Mouse (Mus musculus) lung, embryonic 15.5 days (tissue): ENCODE results near the gene 2810408A11Rik. TPM values are rescaled to one million over a fixed set of nuclear protein-coding genes. Genes with fewer than 3 reads are reported as not detected.
"Not testable (repeated sequence)": the region's sequence is repeated elsewhere in the genome, so short reads cannot be mapped to it uniquely, and the experiment has no call there.

Experiments
- ATAC-seq: fragments of 200-750 bp; cut with Nextera tagmentation; 2 replicates; pipeline ENCODE4 v1.8.0; 2017; ENCODE audit warnings: moderate number of reproducible peaks, borderline replicate concordance; ENCODE audit not compliant: low FRiP score, low TSS enrichment; ENCODE audit errors: extremely low read depth
- H3K27ac ChIP-seq: fragments of 300-500 bp; sonication (generic); 2 replicates; pipeline ENCODE4 v1.5.1; 2015; ENCODE audit warnings: moderate library complexity, mild to moderate bottlenecking, inconsistent platforms
- H3K27me3 ChIP-seq: fragments of 300-500 bp; sonication (generic); 2 replicates; pipeline ENCODE4 v1.6.1; 2015; ENCODE audit warnings: inconsistent platforms
- H3K36me3 ChIP-seq: fragments of 300-500 bp; sonication (generic); 2 replicates; pipeline ENCODE4 v1.6.1; 2015; ENCODE audit warnings: inconsistent platforms
- H3K4me1 ChIP-seq: fragments of 300-500 bp; sonication (generic); 2 replicates; pipeline ENCODE4 v1.6.1; 2015; ENCODE audit warnings: inconsistent platforms
- H3K4me2 ChIP-seq: fragments of 300-500 bp; sonication (generic); 2 replicates; pipeline ENCODE4 v1.6.1; 2015; ENCODE audit warnings: inconsistent platforms, mild to moderate bottlenecking, moderate library complexity
- H3K4me3 ChIP-seq: fragments of 300-500 bp; sonication (generic); 2 replicates; pipeline ENCODE4 v1.5.1; 2015; ENCODE audit warnings: mild to moderate bottlenecking, inconsistent platforms
- H3K9ac ChIP-seq: fragments of 300-500 bp; sonication (generic); 2 replicates; pipeline ENCODE4 v1.6.1; 2015; ENCODE audit warnings: inconsistent platforms
- H3K9me3 ChIP-seq: fragments of 300-500 bp; sonication (generic); 2 replicates; pipeline ENCODE4 v1.6.1; 2016; ENCODE audit warnings: inconsistent platforms
- WGBS: fragments of 180-500 bp; shearing (Covaris S2); methylation state at CpG from one replicate; pipeline ENCODE4 v1.1.7; 2015; 5-methylcytosine and 5-hydroxymethylcytosine counted together
- polyA plus RNA-seq: library from polyadenylated mRNA; unstranded; fragments of >200 nt; fragmentation: Nextera tagmentation; extraction: Ambion mirVana; gene quantifications from 2 replicates; pipeline ENCODE4 v1.2.1, GENCODE M21; 2015

The 2810408A11Rik gene
- polyA plus RNA-seq, 1 experiment from 2014 or later: 13.0 TPM

- Histone ChIP-seq H3K9me3 (no peaks in the 10 kb centered on the region), H3K4me2 (no peak overlapping the region), H3K27ac (no peak overlapping the region), H3K9ac (no peak overlapping the region), H3K4me1 (peaks cover 23% of the 10 kb centered on the region), H3K27me3 (no peaks in the 10 kb centered on the region), H3K4me3 (no peak overlapping the region), H3K36me3 (no peaks in the 10 kb centered on the region)
- no peak for ATAC-seq
- WGBS: 70% methylated on average over 4 of the region's 4 CpGs
Measured at GRCm38 (mm10) chr11:69872451-69872850, 28.3 kb downstream of the 2810408A11Rik start.

- H3K27ac ChIP-seq: no peak overlapping the region
- ATAC-seq: no peak
- no peak overlapping the region for H3K9ac ChIP-seq
- H3K4me2 ChIP-seq: no peak overlapping the region
- no peaks in the 10 kb centered on the region for H3K9me3 ChIP-seq
- no peaks in the 10 kb centered on the region for H3K27me3 ChIP-seq
- WGBS: 83% methylated on average over 7 of the region's 7 CpGs
- H3K36me3 ChIP-seq: no peaks in the 10 kb centered on the region
- no peak overlapping the region for H3K4me3 ChIP-seq
- H3K4me1 ChIP-seq: peaks cover 16% of the 10 kb centered on the region
Measured at GRCm38 (mm10) chr11:69871822-69872221, 29.0 kb downstream of the 2810408A11Rik start.

GRCm38 (mm10) chr11:69870289-69871069, 30.3 kb downstream of the 2810408A11Rik start:
- Histone ChIP-seq H3K4me2 (no peak overlapping the region), H3K36me3 (no peaks in the 10 kb centered on the region), H3K9me3 (no peaks in the 10 kb centered on the region), H3K27ac (no peak overlapping the region), H3K4me3 (no peak overlapping the region), H3K27me3 (no peaks in the 10 kb centered on the region), H3K4me1 (peaks cover 3% of the 10 kb centered on the region), H3K9ac (no peak overlapping the region)
- ATAC-seq: no peak
- WGBS: 95% methylated on average over 2 of the region's 2 CpGs

GRCm38 (mm10) chr11:69867335-69867734, 33.5 kb downstream of the 2810408A11Rik start:
- H3K4me1 ChIP-seq: no peaks in the 10 kb centered on the region
- H3K36me3 ChIP-seq: no peaks in the 10 kb centered on the region
- H3K27me3 ChIP-seq: no peaks in the 10 kb centered on the region
- 55% methylated on average over 9 of the region's 9 CpGs for WGBS
- no peak overlapping the region for H3K9ac ChIP-seq
- no peaks in the 10 kb centered on the region for H3K9me3 ChIP-seq
- no peak overlapping the region for H3K4me3 ChIP-seq
- no peak overlapping the region for H3K27ac ChIP-seq
- ATAC-seq: no peak
- H3K4me2 ChIP-seq: no peak overlapping the region

GRCm38 (mm10) chr11:69865561-69865960, 35.2 kb downstream of the 2810408A11Rik start:
- Histone ChIP-seq H3K4me3 (no peak overlapping the region), H3K9ac (no peak overlapping the region), H3K4me1 (no peaks in the 10 kb centered on the region), H3K4me2 (no peak overlapping the region), H3K27ac (no peak overlapping the region), H3K27me3 (no peaks in the 10 kb centered on the region), H3K9me3 (no peaks in the 10 kb centered on the region), H3K36me3 (no peaks in the 10 kb centered on the region)
- 75% methylated on average over 9 of the region's 9 CpGs for WGBS
- no peak for ATAC-seq

GRCm38 (mm10) chr11:69864138-69864860, 36.5 kb downstream of the 2810408A11Rik start:
- Histone ChIP-seq H3K36me3 (no peaks in the 10 kb centered on the region), H3K27ac (no peak overlapping the region), H3K4me1 (no peaks in the 10 kb centered on the region), H3K27me3 (peaks cover 3% of the 10 kb centered on the region; the same call in 1 of the 2 replicates), H3K9ac (no peak overlapping the region), H3K4me2 (no peak overlapping the region), H3K9me3 (no peaks in the 10 kb centered on the region), H3K4me3 (no peak overlapping the region)
- WGBS: 37% methylated on average over 8 of the region's 8 CpGs
- no peak for ATAC-seq

GRCm38 (mm10) chr11:69863729-69864128, 37.1 kb downstream of the 2810408A11Rik start:
- not testable (repeated sequence) for H3K27ac ChIP-seq, ATAC-seq, H3K4me2 ChIP-seq, H3K4me3 ChIP-seq, H3K36me3 ChIP-seq, H3K4me1 ChIP-seq, H3K9me3 ChIP-seq, H3K9ac ChIP-seq, H3K27me3 ChIP-seq
- 46% methylated on average over 3 of the region's 3 CpGs for WGBS

GRCm38 (mm10) chr11:69858113-69858998, 42.4 kb downstream of the 2810408A11Rik start, which contains the start of gene Tnk1:
Gene Tnk1 (minus strand): TSS chr11:69858730.
- Histone ChIP-seq H3K27ac (peak within 1 kb of the TSS; percentile 79), H3K36me3 (no peaks in the 10 kb centered on the region), H3K9me3 (no peaks in the 10 kb centered on the region), H3K27me3 (peaks cover 17% of the 10 kb centered on the region; the same call in 1 of the 2 replicates), H3K4me1 (no peaks in the 10 kb centered on the region), H3K4me3 (peak within 1 kb of the TSS; percentile 32), H3K4me2 (peak within 1 kb of the TSS; percentile 49), H3K9ac (peak within 1 kb of the TSS; percentile 25)
- peak; percentile 82 for ATAC-seq
- WGBS: 16% methylated on average over 30 of the region's 30 CpGs

- ATAC-seq: no peak
Measured at GRCm38 (mm10) chr11:69855347-69855746, 45.4 kb downstream of the 2810408A11Rik start.

GRCm38 (mm10) chr11:69854680-69855079, 46.1 kb downstream of the 2810408A11Rik start:
- H3K4me3 ChIP-seq: no peak overlapping the region
- no peak for ATAC-seq
- H3K9me3 ChIP-seq: no peaks in the 10 kb centered on the region
- no peak overlapping the region for H3K27ac ChIP-seq
- peaks cover 14% of the 10 kb centered on the region; the same call in 1 of the 2 replicates for H3K27me3 ChIP-seq
- H3K36me3 ChIP-seq: peaks cover 28% of the 10 kb centered on the region
- no peak overlapping the region for H3K9ac ChIP-seq
- 73% methylated on average over 10 of the region's 10 CpGs for WGBS
- H3K4me1 ChIP-seq: 0 out of 2 replicates have a peak, but pooled peaks cover 7% of the 10 kb centered on the region
- H3K4me2 ChIP-seq: no peak overlapping the region

More at GRCm38 (mm10) chr11:69855347-69855746, 45.4 kb downstream of the 2810408A11Rik start:
- Histone ChIP-seq H3K36me3 (peaks cover 22% of the 10 kb centered on the region), H3K9me3 (no peaks in the 10 kb centered on the region), H3K4me1 (0 out of 2 replicates have a peak, but pooled peaks cover 7% of the 10 kb centered on the region), H3K4me2 (no peak overlapping the region; the same call in 1 of the 2 replicates), H3K9ac (no peak overlapping the region), H3K27ac (no peak overlapping the region), H3K27me3 (peaks cover 17% of the 10 kb centered on the region; the same call in 1 of the 2 replicates), H3K4me3 (no peak overlapping the region)
- whole genome bisulfite sequencing: 26% methylated on average over 16 of the region's 16 CpGs

- Histone ChIP-seq H3K9ac (no peak overlapping the region), H3K4me1 (0 out of 2 replicates have a peak, but pooled peaks cover 9% of the 10 kb centered on the region), H3K4me2 (no peak overlapping the region), H3K36me3 (peaks cover 35% of the 10 kb centered on the region), H3K9me3 (no peaks in the 10 kb centered on the region), H3K27me3 (peaks cover 11% of the 10 kb centered on the region; the same call in 1 of the 2 replicates), H3K4me3 (no peak overlapping the region), H3K27ac (no peak overlapping the region)
- no peak for ATAC-seq
- WGBS: 54% methylated on average over 7 of the region's 7 CpGs
Measured at GRCm38 (mm10) chr11:69853994-69854393, 46.8 kb downstream of the 2810408A11Rik start.
